Mouse (Mus musculus) heart, postnatal 0 days (tissue): ENCODE measurements around the gene Itpk1.

Source experiments
- CTCF ChIP-seq: IDR thresholded peaks from 2 replicates; pipeline ENCODE4 v1.5.1; 2016; ENCODE audit warnings: antibody characterized with exemption, control low read depth, low read depth
- EP300 ChIP-seq: IDR thresholded peaks from 2 replicates; pipeline ENCODE4 v1.6.1; 2016; ENCODE audit warnings: antibody characterized with exemption, low read depth

DNA sequence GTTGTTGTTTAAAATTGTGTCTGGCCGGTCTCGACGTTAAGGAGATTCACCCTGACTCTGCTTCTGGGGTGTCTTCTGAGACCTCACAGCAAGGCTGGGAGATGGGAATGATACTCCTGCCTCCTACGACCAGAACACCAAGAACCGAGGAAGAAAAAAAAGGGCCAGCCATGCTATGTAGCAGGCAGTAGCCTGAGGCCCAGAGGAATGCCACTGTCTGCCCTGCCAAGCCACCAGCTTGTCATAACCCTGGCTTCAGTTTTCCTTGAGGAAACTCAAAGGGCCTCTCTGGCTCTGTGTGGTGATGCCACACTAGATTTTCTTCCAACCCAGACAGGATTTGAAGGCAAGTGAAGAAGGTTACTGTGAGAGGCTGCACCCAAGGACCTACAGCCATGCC lies 79.6 kb downstream of the Itpk1 start:
- TF ChIP-seq CTCF (no peak), EP300 (no peak)
